Mouse (Mus musculus) embryonic facial prominence, embryonic 14.5 days (tissue): ENCODE measurements around the gene Ccdc69. TPM values are rescaled to one million over a fixed set of nuclear protein-coding genes. Genes with fewer than 3 reads are reported as not detected.

ENCODE experiments used
- ATAC-seq: fragments of 200-750 bp; cut with Nextera tagmentation; 2 replicates; pipeline ENCODE4 v1.8.0; 2017; ENCODE audit warnings: low read depth, moderate number of reproducible peaks, moderate TSS enrichment
- DNase-seq: peaks from one replicate; pipeline ENCODE4 v3.0.0-alpha.2; 2015; ENCODE audit warnings: low spot score
- H3K27ac ChIP-seq: fragments of 300-500 bp; sonication (generic); replicated peaks from 2 replicates; pipeline ENCODE4 v1.5.1; 2014; ENCODE audit warnings: low read depth, mild to moderate bottlenecking, low read length, moderate library complexity
- H3K27me3 ChIP-seq: fragments of 300-500 bp; sonication (generic); replicated peaks from 2 replicates; pipeline ENCODE4 v1.6.1; 2014; ENCODE audit warnings: low read length; ENCODE audit not compliant: control insufficient read depth, insufficient read depth
- H3K36me3 ChIP-seq: fragments of 300-500 bp; sonication (generic); 2 replicates; pipeline ENCODE4 v1.6.1; 2014; ENCODE audit warnings: low read length, mixed read lengths; ENCODE audit not compliant: control insufficient read depth, insufficient read depth
- H3K4me1 ChIP-seq: fragments of 300-500 bp; sonication (generic); 2 replicates; pipeline ENCODE4 v1.6.1; 2014; ENCODE audit warnings: antibody characterized with exemption, low read length; ENCODE audit not compliant: control insufficient read depth, insufficient read depth
- H3K4me2 ChIP-seq: fragments of 300-500 bp; sonication (generic); 2 replicates; pipeline ENCODE4 v1.6.1; 2014; ENCODE audit warnings: low read depth, mild to moderate bottlenecking, low read length, moderate library complexity, mixed read lengths
- H3K4me3 ChIP-seq: fragments of 300-500 bp; sonication (generic); 2 replicates; pipeline ENCODE4 v1.5.1; 2014; ENCODE audit warnings: low read depth, mild to moderate bottlenecking, low read length
- H3K9ac ChIP-seq: fragments of 300-500 bp; sonication (generic); 2 replicates; pipeline ENCODE4 v1.6.1; 2014; ENCODE audit warnings: low read depth, mild to moderate bottlenecking, low read length, moderate library complexity, mixed read lengths
- H3K9me3 ChIP-seq: fragments of 300-500 bp; sonication (generic); 2 replicates; pipeline ENCODE4 v1.6.1; 2016; ENCODE audit warnings: low read length; ENCODE audit not compliant: control insufficient read depth
- WGBS: fragments of 180-500 bp; shearing (Covaris S2); extraction: QIAGEN DNeasy Blood & Tissue Kit; methylation state at CpG from one replicate; pipeline ENCODE4 v1.1.7; 2014; 5-methylcytosine and 5-hydroxymethylcytosine counted together
- polyA plus RNA-seq: library from polyadenylated mRNA; unstranded; fragments of >200 nt; fragmentation: Nextera tagmentation; extraction: Ambion mirVana; gene quantifications from 2 replicates; pipeline ENCODE4 v1.2.1, GENCODE M21; 2014

Gene Ccdc69
- polyA plus RNA-seq, 1 experiment from 2014 or later, result 2.7 TPM

GRCm38 (mm10) chr11:55085396-55085795, 7.5 kb upstream of the Ccdc69 start:
- Histone ChIP-seq H3K9me3 (no peaks in the 10 kb centered on the region), H3K4me2 (no peak overlapping the region), H3K9ac (no peak overlapping the region), H3K36me3 (no peaks in the 10 kb centered on the region), H3K27me3 (no peaks in the 10 kb centered on the region), H3K27ac (no peak overlapping the region), H3K4me1 (no peaks in the 10 kb centered on the region), H3K4me3 (no peak overlapping the region)
- DNase-seq (no peak), ATAC-seq (no peak)
- 54% methylated on average over 5 of the region's 5 CpGs for WGBS

GRCm38 (mm10) chr11:55084629-55085028, 6.7 kb upstream of the Ccdc69 start:
- H3K9me3 ChIP-seq, result no peaks in the 10 kb centered on the region
- no peaks in the 10 kb centered on the region for H3K4me1 ChIP-seq
- H3K36me3 ChIP-seq, result no peaks in the 10 kb centered on the region
- no peak for ATAC-seq
- no peak overlapping the region for H3K9ac ChIP-seq
- H3K4me2 ChIP-seq, result no peak overlapping the region
- 77% methylated on average over 4 of the region's 4 CpGs for WGBS
- no peak overlapping the region for H3K27ac ChIP-seq
- no peak for DNase-seq
- H3K27me3 ChIP-seq, result no peaks in the 10 kb centered on the region
- no peak overlapping the region for H3K4me3 ChIP-seq

GRCm38 (mm10) chr11:55081206-55081605, 3.3 kb upstream of the Ccdc69 start:
- ATAC-seq, result no peak
- no peak overlapping the region for H3K4me3 ChIP-seq
- no peaks in the 10 kb centered on the region for H3K9me3 ChIP-seq
- no peak overlapping the region for H3K27ac ChIP-seq
- H3K4me1 ChIP-seq, result 0 out of 2 replicates have a peak, but pooled peaks cover 3% of the 10 kb centered on the region
- no peaks in the 10 kb centered on the region for H3K36me3 ChIP-seq
- WGBS, result 82% methylated on average over 9 of the region's 9 CpGs
- no peak overlapping the region for H3K9ac ChIP-seq
- peaks cover 10% of the 10 kb centered on the region; the same call in 1 of the 2 replicates for H3K27me3 ChIP-seq
- no peak for DNase-seq
- H3K4me2 ChIP-seq, result no peak overlapping the region

- no peaks in the 10 kb centered on the region for H3K9me3 ChIP-seq
- ATAC-seq (no peak), DNase-seq (no peak)
- H3K4me3 ChIP-seq, result no peak overlapping the region
- H3K27me3 ChIP-seq, result peaks cover 10% of the 10 kb centered on the region; the same call in 1 of the 2 replicates
- no peak overlapping the region for H3K9ac ChIP-seq
- 80% methylated on average over 4 of the region's 4 CpGs for WGBS
- no peak overlapping the region for H3K27ac ChIP-seq
- no peaks in the 10 kb centered on the region for H3K36me3 ChIP-seq
- H3K4me1 ChIP-seq, result 0 out of 2 replicates have a peak, but pooled peaks cover 3% of the 10 kb centered on the region
- no peak overlapping the region for H3K4me2 ChIP-seq
These were observed 1.2 kb upstream of the Ccdc69 start for GRCm38 (mm10) chr11:55079180-55079579.

GRCm38 (mm10) chr11:55078502-55078901, 571 bp upstream of the Ccdc69 start:
- no peaks in the 10 kb centered on the region for H3K9me3 ChIP-seq
- H3K27ac ChIP-seq, result no peak overlapping the region
- WGBS, result 44% methylated on average over 3 of the region's 3 CpGs
- peaks cover 10% of the 10 kb centered on the region; the same call in 1 of the 2 replicates for H3K27me3 ChIP-seq
- peak overlapping the region; percentile 94 for H3K4me2 ChIP-seq
- DNase-seq (no peak), ATAC-seq (no peak)
- H3K4me1 ChIP-seq, result 0 out of 2 replicates have a peak, but pooled peaks cover 3% of the 10 kb centered on the region
- peak overlapping the region; percentile 60; the same call in 1 of the 2 replicates for H3K9ac ChIP-seq
- H3K36me3 ChIP-seq, result no peaks in the 10 kb centered on the region
- H3K4me3 ChIP-seq, result no peak overlapping the region

GRCm38 (mm10) chr11:55076234-55076633, 1.7 kb downstream of the Ccdc69 start:
- WGBS, result 82% methylated on average over 5 of the region's 5 CpGs
- no peak for ATAC-seq

GRCm38 (mm10) chr11:55075602-55076001, 2.3 kb downstream of the Ccdc69 start:
- H3K4me1 ChIP-seq, result 0 out of 2 replicates have a peak, but pooled peaks cover 3% of the 10 kb centered on the region
- no peak overlapping the region for H3K9ac ChIP-seq
- DNase-seq (peak; percentile 30), ATAC-seq (no peak)
- H3K4me3 ChIP-seq, result no peak overlapping the region
- no peak overlapping the region for H3K27ac ChIP-seq
- H3K9me3 ChIP-seq, result no peaks in the 10 kb centered on the region
- H3K36me3 ChIP-seq, result no peaks in the 10 kb centered on the region
- peaks cover 10% of the 10 kb centered on the region; the same call in 1 of the 2 replicates for H3K27me3 ChIP-seq
- 53% methylated on average over 2 of the region's 2 CpGs for WGBS
- H3K4me2 ChIP-seq, result no peak overlapping the region

More at GRCm38 (mm10) chr11:55076234-55076633, 1.7 kb downstream of the Ccdc69 start:
- Histone ChIP-seq H3K27me3 (peaks cover 10% of the 10 kb centered on the region; the same call in 1 of the 2 replicates), H3K36me3 (no peaks in the 10 kb centered on the region), H3K9ac (no peak overlapping the region), H3K9me3 (no peaks in the 10 kb centered on the region), H3K4me1 (0 out of 2 replicates have a peak, but pooled peaks cover 3% of the 10 kb centered on the region), H3K4me3 (no peak overlapping the region), H3K27ac (no peak overlapping the region), H3K4me2 (no peak overlapping the region)
- DNase-seq, result no peak

GRCm38 (mm10) chr11:55073191-55073590, 4.7 kb downstream of the Ccdc69 start:
- no peak for ATAC-seq
- Histone ChIP-seq H3K4me3 (no peak overlapping the region), H3K27me3 (peaks cover 9% of the 10 kb centered on the region; the same call in 1 of the 2 replicates), H3K27ac (no peak overlapping the region), H3K9ac (no peak overlapping the region), H3K36me3 (no peaks in the 10 kb centered on the region), H3K9me3 (no peaks in the 10 kb centered on the region), H3K4me2 (no peak overlapping the region), H3K4me1 (0 out of 2 replicates have a peak, but pooled peaks cover 3% of the 10 kb centered on the region)
- DNase-seq, result no peak
- 55% methylated on average over 10 of the region's 10 CpGs for WGBS

GRCm38 (mm10) chr11:55072467-55072866, 5.5 kb downstream of the Ccdc69 start:
- Histone ChIP-seq H3K36me3 (no peaks in the 10 kb centered on the region), H3K27ac (no peak overlapping the region), H3K4me1 (no peaks in the 10 kb centered on the region), H3K4me2 (no peak overlapping the region), H3K9me3 (no peaks in the 10 kb centered on the region), H3K27me3 (peaks cover 3% of the 10 kb centered on the region; the same call in 1 of the 2 replicates), H3K4me3 (no peak overlapping the region), H3K9ac (no peak overlapping the region)
- ATAC-seq (no peak), DNase-seq (no peak)
- 76% methylated on average over 8 of the region's 8 CpGs for WGBS
